Mouse (Mus musculus) urinary bladder, postnatal 36 days (tissue): ENCODE measurements around the gene Orai3.
A peak's percentile ranks its signal among the peaks of the same experiment; 100 is the strongest.
"Not testable (repeated sequence)": the region's sequence is repeated elsewhere in the genome, so short reads cannot be mapped to it uniquely, and the experiment has no call there.

ENCODE experiments used
- DNase-seq, 2 experiments: peaks; one replicate each; pipeline ENCODE4 v3.0.0; 2022; ENCODE audit warnings: low spot score in 2 of 2, mixed read lengths in 1 of 2

Gene Orai3

DNA sequence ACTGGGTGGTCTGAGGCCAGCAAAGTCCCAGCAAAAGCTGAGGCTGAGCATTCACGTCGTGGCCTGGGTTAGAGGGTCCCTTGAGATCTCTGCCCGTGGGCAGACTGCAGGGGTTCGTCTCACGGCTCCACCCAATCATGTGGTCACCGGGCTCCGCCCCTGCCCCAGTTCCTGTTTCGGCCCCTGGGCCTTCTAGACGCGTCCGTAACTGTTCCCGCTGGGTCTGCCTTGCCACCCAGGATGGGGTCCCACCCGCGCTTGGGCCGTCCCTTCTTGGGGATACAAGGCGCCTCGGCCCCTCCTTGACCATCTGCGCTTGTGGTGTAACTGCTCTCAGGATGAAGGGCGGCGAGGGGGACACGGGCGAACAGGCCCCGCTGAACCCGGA lies at the start of gene Orai3:
Gene Orai3 (plus strand): TSS at position 165 of the 388 bp plus-strand sequence.
- DNase-seq = peak; percentile 91

DNA sequence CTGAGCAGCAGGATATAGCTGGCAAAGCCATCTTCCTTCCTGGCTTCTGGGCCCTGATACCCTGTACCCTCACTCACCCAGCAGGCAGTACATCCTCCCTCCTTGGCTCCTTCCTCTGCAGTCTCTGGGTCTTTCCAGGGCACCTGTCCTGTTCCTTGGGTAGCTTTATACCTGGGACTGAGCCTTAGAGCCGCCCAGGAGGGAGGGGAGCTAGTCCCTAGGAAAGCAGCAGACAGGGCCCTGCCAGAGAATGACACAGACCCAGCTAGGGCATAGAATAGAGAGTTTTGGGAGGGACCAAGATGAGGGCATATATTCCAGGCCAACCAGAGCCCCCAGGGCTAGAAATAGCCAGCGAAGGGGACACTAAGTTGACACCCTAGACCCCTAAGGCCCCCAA lies 44.1 kb upstream of the Orai3 start:
- no peak for DNase-seq

DNA sequence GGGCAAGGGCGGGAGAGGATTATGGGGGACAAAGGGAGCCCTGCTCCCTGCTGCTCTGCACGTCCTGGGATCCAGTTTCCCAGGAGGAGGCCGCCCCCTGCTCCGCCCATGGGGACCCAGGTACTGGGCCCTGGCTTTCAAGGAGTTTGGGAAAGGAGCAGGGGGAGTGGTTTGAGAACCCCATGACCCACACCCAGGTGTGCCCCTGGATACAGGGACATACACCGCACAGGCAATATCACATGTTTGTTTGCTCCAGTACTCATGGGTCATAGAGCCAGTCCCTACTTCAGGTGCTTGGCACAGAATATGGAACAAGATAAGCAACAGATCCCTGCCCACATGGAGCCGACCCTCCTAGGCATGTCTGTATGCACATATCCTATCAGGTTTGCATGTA lies 43.7 kb upstream of the Orai3 start:
- no peak for DNase-seq

DNA sequence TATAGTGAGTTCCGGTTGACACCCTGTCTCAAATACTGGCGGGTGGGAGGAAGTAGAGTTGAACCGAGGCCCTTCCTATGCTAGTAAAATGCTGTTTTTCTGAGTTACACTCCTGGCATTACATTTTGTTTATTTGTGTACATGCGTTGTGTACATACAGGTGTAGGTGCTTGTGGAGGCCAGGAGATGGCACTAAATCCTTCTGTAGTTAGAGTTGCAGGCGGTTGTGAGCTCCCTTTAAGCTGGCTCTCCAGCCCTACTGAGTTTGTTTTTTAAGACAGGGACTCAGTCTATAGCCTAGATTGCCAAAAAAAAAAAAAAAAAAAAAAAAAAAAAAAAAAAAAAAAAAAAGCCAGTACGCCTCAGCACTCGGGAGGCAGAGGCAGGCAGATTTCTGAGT lies 41.7 kb upstream of the Orai3 start:
- no peak for DNase-seq

DNA sequence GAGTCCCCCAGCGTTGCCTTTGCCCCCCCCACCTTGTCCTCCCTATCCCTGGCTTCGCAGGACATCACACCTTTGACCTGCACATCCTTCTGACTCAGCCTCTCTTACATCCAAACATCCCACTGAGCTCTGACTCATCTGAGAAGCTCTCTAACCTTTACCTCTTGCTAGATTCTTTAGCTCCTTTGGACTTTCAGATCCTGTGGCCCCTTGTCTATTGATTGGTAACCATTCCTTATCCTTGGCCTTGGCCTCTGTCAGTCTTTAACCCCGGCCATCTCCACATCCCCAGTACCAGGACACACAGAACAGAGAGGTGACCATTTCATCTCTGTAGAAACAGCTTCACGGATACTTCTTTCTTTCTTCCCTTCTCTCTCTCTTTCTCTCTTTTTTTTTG lies 39.4 kb upstream of the Orai3 start:
- no peak for DNase-seq

DNA sequence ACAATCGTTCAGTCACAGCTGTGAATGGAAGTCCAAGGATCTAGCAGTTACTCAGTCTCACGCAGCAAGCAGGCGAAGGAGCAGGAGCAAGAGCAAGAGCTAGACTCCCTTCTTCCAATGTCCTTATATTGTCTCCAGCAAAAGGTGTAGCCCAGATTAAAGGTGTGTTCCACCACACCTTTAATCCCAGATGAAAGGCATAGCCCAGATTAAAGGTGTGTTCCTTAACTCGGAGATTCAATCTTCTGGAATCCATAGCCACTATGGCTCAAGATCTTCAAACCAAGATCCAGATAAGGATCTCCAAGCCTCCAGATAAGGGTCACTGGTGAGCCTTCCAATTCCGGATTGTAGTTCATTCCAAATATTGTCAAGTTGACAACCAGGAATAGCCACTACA lies 37.5 kb upstream of the Orai3 start, which contains the start of gene Ctf2:
Gene Ctf2 (minus strand): TSS at position 101 of the 400 bp plus-strand sequence.
- not testable (repeated sequence) for DNase-seq

DNA sequence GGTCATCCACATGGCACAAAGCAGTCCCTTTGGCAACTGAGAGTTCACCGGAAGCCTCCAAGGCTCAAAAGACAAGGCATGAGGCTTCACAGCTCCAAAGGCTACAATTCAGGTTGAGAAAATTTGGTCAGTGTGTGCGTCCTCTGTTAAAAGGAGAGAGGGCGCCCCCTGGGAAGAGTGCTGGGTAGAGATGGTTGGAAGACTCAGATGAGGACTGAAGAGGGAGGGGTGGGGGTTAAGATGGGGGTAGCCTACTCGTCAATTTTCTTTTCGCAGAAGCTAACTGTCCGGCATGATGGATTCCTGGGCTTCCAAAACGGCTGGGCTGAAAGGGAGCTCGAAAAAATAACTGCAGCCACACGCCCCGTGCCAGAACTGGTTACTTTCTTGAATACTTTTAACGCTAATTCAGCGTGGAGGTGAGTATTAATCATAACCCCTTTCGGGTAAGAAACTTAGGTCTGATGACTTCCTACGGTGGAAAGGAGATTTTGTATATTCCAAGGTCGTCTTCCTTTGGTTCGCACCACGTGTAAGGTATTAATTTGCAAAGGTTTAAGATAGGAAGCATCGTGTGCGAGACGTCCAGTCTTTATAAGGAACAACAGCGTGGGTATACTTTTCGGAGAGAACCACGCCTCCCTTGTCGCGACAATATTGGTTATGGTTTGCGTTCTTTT lies 25.1 kb upstream of the Orai3 start, which contains the start of gene Fbxl19:
Gene Fbxl19 (plus strand): TSS at position 178 of the 680 bp plus-strand sequence.
- peak; percentile 61 to 70 for DNase-seq

DNA sequence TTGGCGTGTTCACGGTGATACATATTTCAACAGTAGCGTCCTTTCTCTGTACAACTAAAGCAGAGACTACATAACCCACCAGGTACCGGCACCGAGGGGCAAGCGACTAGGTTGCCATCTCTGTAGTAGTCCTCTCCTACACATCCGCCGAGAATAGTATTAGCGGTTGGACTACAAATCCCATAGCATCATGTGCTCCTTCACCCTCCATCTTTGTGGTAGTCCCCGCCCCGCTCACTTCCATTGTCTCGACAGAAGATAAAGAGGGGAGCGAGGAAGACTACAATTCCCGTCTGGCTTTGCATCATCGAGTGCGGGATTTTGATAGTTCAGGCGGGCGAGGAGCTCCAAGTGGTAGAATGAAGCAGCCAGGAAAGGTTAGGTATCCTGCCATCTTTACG lies 24.4 kb upstream of the Orai3 start:
- peak; percentile 87 to 91 for DNase-seq

DNA sequence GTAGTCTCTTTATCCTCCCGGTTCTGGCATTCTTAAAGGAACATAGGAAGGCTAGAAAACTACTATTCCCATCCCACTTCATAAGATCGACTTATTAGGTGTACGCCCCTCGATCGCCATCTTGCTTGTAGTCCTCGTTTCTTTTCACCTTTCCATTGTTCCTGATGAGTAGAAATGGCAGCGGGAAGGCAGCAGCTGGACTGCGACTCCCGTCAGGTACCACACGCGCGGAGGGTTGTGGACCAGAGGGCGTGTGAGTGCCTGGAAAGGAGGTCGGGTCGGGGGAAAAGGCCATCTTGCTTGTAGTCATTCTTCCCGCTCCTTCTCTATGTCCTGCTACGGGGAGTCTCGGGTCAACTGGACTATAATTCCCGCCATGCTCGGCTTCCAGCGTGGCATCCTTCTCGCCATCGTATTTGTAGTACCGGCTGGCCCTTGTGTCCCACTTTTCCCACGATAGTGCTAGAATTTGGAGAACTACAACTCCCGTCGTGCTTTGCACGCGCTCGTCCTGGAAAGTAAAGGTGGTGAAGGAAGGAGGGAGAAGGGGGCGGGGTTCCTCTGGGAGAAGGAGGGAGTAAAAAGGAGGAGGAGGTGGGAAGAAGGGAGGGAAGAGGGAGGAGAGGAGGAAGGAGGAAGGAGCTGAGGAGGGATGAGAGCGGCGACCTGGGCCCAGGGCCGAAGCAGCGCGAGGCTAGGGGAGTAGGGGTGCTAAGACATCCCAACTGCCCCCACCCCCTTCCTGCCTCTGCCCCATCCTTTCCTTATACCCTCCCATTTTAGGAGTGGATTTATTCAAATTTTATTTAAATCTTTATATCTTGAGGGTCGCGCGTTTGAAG lies 23.7 kb upstream of the Orai3 start:
- DNase-seq = peak; percentile 94 to 97

DNA sequence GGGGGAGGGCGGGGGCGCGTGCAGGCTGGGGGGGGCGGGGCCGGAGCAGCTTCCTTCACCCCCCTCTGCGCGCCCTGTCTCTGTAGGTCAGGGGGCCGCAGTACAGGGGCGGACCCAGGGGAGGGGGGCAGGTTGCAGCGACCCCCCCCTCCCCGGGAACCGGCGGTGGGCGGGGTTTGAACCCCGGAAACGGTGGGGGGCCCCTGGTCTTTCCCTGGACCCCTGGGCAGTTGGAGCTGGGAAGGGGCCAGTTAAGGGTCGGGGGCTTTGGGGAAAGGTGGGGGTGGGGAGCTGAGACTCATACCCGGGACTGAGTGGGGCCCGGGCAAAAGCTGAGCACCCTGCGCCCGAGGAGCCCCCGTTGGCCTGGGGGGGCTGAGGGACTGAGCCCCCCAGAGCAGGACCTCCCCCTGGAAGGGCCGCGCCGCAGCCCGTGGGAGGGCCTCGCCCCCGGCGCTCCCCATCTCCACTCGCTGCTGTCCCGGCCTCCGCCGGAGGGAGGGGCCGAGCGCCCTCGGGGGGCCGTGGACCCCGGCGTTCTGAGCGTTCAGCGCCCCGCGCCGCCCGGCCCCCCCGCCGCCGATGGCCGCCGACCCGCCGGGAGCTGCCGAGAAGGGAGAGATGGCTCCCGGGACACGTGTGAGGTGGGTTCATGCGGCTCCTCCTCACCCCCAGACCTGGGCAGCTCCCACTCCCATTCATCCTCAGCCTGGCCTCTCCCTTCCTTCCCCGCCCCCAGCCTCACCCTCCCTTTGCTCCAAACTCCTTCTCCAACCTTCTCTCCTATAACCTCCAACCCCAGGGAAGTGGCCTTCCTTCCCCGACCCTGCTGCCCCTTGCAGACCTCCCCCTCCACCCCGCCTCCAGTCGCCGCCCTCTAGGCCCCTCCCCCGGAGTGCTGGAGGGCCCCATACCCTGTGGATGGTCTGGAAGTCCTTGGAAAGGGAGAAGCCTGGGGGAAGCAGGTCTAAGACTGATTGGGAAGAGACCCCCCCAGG lies 22.8 kb upstream of the Orai3 start:
- no peak for DNase-seq

DNA sequence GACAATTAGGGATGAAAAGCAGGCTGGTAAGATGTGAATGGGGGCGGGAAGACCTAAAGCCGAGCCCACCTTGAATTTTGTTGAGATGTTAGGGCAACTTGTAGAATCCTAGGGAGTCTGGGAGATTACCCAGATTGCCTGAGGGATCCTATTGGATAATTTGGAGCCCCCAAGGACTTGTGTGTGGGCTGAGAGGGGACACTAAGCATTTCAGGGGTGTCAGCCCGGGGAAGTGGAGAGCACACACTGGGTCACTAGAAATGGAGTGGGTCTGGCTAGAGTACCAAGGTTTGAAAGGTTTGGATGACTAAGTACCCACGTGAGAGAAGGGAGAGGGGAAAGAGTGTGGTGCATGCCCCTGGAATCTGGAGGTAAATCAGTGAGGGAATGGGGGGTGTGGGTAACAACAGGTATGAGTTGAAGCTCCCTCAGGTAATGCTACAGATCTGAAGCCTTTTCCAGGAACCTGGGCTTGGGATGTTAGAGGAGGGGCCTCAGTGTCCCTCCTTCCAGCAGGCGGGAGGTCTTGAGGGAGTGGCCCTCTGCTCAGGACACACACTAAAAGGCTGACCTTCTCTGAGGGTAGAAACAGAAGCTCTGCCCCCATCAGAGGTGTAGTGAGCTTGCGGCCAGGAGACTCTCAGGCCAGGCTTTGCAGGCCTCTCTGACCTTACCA lies 21.9 kb upstream of the Orai3 start:
- no peak for DNase-seq

DNA sequence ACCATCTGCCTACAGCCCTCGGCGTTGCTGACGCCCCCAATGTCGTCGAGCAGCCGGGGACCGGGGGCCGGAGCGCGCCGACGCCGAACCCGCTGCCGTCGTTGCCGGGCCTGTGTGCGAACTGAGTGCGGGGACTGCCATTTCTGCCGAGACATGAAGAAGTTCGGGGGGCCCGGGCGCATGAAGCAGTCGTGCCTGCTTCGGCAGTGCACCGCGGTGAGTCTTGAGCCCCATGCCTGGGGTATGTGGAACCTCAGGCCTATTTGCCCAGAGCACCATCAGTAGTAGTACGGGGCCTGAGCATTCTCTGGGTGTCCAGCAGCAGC lies 21.4 kb upstream of the Orai3 start:
- DNase-seq = no peak

DNA sequence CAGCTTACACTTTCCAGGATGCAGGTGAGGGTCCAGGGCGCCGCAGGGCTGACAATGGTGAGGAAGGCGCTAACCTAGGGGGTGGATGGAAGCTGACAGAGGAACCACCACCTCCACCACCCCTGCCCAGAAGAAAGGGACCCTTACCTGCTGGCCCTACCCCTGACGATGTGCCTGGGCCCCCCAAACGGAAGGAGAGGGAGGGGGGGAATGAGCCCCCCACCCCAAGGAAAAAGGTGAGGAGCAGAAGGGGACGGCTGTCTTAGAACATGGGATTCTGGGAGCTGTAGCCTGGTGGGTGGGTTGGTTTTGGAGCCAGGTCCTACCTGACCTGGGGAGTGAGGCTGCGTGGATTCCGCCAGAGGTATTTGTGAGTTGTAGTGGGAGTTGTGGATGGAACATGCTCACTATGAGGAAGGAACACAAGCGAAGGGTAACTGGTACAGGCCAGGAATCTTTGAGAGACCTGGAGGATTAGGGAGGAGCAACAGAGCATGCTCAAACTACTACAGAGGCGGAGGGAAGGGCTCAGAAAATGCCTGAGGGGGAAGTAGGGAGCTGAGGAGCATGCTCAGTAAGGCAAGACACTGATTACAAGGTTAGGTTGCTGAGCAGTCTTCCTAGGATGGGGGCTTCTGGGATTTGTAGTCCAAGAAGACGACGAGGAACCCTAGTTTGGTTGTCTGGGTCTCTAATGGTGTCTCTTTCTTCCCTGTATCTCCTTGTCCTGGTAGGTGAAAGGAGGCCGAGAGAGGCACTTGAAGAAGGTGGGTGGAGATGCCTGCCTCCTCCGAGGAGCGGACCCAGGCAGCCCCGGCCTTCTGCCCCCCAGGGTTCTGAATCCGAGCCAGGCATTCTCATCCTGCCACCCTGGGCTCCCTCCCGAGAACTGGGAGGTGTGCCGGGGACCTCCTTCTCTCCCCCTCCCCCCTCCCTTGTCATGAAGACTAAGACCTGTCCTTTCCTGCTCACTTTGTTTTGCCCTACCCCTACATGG lies 19.2 kb upstream of the Orai3 start:
- no peak for DNase-seq

DNA sequence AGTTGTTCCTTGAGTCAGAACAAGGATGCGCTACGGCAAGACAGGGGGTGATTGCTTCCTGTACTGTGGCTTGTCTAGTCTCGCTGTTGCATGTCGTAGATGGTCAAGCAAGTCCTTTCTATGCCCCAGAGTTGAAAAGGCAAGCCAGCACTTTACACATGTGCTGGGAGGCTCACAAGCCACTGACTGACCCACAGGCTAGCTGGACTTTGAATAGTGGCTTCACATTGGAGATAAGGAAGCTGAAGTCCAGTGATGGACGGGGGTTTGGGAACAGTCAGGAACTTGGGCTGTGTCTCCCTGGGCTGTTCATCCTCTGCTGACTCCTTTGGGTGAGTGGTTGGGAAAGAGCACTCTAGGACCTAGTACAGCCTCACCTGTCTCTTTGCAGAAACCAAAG lies 18.0 kb upstream of the Orai3 start:
- DNase-seq = no peak

DNA sequence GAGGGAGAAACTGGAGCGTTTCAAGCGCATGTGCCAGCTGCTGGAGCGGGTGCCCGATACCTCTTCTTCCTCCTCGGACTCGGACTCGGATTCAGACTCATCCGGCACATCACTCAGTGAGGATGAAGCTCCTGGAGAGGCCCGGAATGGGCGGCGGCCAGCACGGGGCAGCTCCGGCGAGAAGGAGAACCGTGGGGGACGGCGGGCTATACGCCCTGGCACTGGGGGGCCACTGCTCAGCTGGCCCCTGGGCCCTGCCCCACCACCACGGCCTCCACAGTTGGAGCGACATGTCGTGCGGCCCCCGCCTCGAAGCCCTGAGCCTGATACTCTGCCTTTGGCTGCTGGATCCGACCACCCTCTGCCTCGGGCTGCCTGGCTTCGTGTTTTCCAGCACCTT lies 17.5 kb upstream of the Orai3 start:
- DNase-seq = no peak

DNA sequence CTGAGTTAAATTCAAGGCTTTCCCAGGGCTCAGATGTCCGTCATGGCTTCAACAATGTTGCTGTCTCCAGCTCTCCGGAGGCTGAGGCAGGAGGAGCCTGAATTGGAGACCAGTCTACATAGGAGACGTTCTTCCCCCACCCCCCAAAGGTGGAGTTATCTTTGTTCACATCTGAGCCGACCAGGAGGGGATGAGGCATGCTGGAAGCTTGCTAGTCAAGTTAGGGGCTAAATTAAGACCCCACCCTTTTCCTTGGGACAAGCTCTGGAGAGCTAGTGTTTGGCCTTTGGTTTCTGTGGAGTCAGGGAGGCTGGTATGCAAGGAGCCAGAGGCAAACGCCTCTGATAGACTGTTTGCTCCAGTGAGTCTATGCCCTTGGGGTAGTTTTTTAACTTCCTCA lies 16.5 kb upstream of the Orai3 start:
- no peak for DNase-seq

DNA sequence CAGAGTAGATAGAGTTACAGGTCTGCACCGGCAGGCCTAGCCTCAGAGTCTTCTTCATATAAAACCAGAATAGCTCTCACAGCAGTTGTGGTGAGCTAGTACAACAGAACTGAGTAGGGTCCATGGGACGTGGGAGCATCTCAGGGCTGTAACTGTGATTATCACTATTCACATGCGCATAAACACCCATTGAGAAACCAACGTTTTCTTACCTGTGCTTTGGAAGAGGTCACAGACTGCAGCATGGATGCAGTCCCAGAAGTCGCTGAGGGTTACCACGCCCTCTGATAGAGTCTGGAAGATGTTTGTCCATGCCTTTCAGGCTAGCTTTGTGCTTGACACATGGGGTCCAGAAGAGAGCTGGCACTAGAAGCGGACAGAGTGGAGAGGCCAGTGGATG lies 15.9 kb upstream of the Orai3 start:
- DNase-seq = no peak

DNA sequence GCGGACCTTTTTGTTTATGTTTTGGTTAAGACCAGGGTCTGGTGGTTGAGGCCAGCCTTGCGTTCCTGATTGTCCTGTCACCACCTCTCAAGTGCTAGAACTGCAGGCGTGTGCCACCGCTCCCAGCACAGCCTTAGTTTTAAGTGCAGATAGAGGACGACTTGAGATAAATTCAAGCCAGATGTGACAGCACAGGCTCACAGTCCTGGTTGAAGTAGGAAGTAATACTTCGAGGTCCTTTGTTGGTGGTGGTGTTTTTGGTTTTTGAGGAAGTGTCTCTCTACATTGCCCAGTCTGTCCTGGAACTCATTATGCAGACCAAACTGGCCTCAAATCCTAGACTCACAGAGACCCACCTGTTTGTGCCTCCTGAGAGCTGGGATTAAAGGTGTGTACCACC lies 9.9 kb upstream of the Orai3 start:
- DNase-seq = no peak

DNA sequence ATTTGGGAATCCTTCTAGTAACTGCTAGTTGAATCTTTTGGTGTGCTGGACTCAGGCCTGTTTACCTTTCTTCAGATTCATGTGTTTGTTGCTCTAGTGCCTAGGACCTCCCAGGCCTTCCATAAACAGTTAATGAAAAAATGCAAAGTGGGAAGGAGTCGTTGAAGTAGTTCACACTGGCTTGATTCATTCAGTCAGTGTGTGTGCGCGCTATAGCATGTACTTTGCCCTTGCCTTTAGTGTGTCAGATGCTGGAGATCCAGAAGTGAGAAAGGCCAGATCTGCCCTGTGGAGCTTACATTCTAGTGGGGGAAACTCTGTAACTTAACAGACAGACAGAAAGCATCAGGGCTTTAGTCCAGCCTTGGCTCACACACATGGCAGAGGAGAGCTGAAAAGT lies 9.1 kb upstream of the Orai3 start:
- no peak for DNase-seq

DNA sequence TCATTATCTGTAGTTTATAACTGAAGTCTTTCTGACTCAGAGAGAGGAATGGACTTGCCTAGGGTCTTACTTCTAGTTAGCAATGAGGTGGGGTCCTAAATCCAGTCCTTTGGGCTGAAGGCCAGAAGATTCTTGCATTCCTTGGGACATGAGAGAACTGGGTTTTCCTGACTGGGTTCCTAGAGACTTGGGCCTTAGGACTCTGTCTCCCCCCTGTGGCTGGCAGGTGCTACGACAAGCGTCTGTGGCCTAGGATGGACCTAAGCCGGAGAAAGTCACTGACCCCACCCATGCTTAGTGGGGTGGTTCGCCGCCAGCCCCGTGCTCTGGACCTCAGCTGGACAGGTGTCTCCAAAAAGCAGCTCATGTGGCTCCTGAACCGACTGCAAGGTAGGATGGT lies 8.6 kb upstream of the Orai3 start:
- peak; percentile 59 to 72 for DNase-seq
